Mouse (Mus musculus): ENCODE results near the gene Oser1.

GRCm38 (mm10) chr2:163392436-163392835 lies 32.1 kb downstream of the Oser1 start:
- no peak for TF ChIP-seq POLR2A (IDR thresholded peaks at IDR 0.05; ENCODE audit: borderline replicate concordance, insufficient read depth, low read length)
- no peak for TF ChIP-seq CTCF (IDR thresholded peaks at IDR 0.05; ENCODE audit: borderline replicate concordance, insufficient read depth, low read depth, low read length)
